Mouse (Mus musculus) olfactory bulb, adult 2 months (tissue): Measurements from ENCODE around the gene Ngb.

Experiments used
- CTCF ChIP-seq: fragments of 200-500 bp; IDR thresholded peaks from 2 replicates; pipeline ENCODE4 v1.5.1; 2012; ENCODE audit warnings: low read depth, mild to moderate bottlenecking, low read length, moderate library complexity; ENCODE audit not compliant: insufficient read depth
- POLR2A ChIP-seq: fragments of 200-500 bp; IDR thresholded peaks from 2 replicates; pipeline ENCODE4 v1.6.1; 2012; ENCODE audit warnings: mild to moderate bottlenecking, low read depth, low read length, moderate library complexity; ENCODE audit not compliant: insufficient read depth

DNA sequence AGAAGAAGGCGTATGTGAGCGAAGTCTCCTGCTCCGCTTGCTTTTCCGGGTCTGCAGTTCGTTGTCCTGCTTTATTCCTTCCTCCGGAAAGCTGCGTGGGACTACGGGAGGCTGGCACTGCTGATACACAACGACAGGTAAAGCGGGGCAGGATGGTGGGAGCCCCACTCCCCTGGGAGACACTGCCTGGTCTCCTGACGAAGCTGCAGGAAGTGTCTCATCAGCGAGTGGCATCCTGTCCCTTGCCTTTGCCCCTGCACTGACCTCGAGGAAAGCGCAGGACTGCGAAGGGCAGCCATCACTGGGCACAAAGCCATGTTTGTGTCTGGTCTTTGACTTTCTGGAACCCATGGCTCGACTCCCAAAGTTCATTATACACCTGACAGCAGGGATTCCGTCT is 45.3 kb downstream of the Ngb start:
- TF ChIP-seq POLR2A: no peak
- TF ChIP-seq CTCF: no peak
